Mouse (Mus musculus) testis, adult 2 months (tissue): ENCODE measurements around the gene 4930447C04Rik.

ENCODE experiments used
- CTCF ChIP-seq: fragments of 200-500 bp; IDR thresholded peaks from 2 replicates; pipeline ENCODE4 v1.5.1; 2012; ENCODE audit warnings: low read depth, mild to moderate bottlenecking, inconsistent platforms, low read length, moderate library complexity; ENCODE audit not compliant: control insufficient read depth, insufficient read depth, insufficient replicate concordance
- POLR2A ChIP-seq: fragments of 200-500 bp; IDR thresholded peaks from 2 replicates; pipeline ENCODE4 v1.6.1; 2012; ENCODE audit warnings: low read depth, mild to moderate bottlenecking, inconsistent platforms, low read length, moderate library complexity; ENCODE audit not compliant: control insufficient read depth

DNA sequence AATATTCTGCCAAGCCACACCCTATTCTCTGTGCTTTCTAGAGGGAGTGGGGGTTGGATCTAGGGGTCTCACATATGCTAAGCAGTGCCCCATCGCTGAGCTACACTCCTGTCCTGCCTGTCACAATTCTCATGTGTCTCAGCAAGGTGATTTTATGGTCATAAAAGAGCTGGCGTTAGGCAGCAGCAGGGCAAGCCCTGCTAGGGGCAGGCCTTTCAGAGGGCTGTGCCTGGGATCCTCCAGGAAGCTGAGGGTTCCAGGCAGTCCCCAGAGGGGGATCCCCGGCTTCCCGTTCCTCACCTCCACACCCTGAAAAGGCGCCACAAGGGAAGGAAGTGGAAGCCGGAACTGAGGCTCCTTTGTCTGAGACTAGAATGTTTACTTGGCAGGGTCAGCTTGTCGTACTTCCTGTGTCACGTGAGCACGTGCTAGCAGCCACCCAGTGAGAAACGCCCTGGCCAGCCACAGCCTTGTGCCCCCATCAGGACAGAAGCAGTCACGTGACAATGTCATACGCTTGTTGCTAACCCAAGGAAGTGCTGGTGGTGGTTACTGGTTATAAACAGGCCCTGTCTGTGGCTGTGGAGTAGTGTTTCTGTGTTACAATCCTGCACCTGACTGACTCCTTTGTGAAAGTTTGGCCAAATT is 96.5 kb downstream of the 4930447C04Rik start:
- TF ChIP-seq CTCF (no peak), POLR2A (peak; percentile 45; the same call in 1 of the 2 replicates)
